Mouse (Mus musculus): ENCODE results near the gene Acsbg1. TPM values are rescaled to one million over a fixed set of nuclear protein-coding genes. Genes with fewer than 3 reads are reported as not detected.

Acsbg1 gene
- 1.1 and 2.7 TPM in 2 replicates for total RNA-seq (2012; rRNA removed)

DNA sequence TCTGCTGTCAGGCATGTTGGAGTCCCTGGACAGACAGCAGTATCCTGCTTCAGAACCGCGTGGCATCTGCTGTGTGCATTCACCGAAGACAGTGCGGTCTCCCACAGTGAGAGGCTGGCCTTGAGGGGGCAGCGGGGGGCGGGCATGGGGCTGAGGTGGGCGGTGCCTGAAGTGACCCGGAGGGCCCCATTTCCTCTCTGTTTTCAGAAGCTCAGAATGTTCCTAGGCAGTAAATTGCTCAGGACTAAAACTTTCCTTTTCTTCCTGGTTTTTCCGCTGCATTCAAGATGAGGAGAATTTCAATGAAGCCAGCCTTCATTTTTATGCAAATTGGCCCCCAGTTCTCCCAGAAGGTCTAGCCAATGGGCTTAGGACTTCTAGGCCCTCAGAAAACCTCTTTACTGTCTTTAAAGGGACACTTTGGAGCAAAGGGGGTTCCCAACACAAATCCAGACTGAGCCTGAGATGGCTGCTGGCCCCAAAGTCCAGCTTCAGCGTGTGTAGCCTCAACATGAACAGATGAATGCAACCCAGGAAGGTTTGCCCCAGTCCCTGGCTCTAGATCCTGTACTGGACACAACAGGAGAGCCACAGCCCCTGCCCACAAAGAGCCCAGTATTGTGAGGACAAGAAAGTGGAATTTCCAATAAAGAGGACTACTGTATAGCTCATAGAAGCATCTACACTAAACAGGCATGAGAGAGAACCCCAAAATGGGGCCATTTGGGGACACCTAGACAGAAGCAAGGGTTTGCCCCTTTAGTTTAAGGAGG lies at the start of gene Acsbg1:
Gene Acsbg1, minus strand, starts transcription at position 266 of the 773 bp plus-strand sequence.
- H3K9ac ChIP-seq (ENCODE audit: insufficient read depth, low read depth, low read length, poor library complexity, severe bottlenecking), result no peak within 1 kb of the TSS
- DNase-seq (ENCODE audit: low read depth, low spot score), result no peak
- no peak for TF ChIP-seq HCFC1 (IDR thresholded peaks at IDR 0.05; ENCODE audit: borderline replicate concordance, insufficient read depth, low read length)
- TF ChIP-seq ZC3H11A (IDR thresholded peaks at IDR 0.05; ENCODE audit: borderline replicate concordance, low read depth, low read length), result no peak
- no peak for TF ChIP-seq CHD2 (IDR thresholded peaks at IDR 0.05; ENCODE audit: low read depth, low read length)
- in situ Hi-C loops (cut with MboI; ENCODE audit: low sequenced_read_pairs in 2 of 2, unreplicated experiment in 2 of 2), result loop anchor here in 1 of 2 experiments (25.0 kb wide), 1 partner anchor 474 kb away; no protein-coding TSS in a partner anchor
- no peaks in the 10 kb centered on the region for H3K9me3 ChIP-seq (ENCODE audit: control insufficient read depth, insufficient read depth, low read depth, low read length)
- no peak within 1 kb of the TSS for H3K4me3 ChIP-seq (ENCODE audit: insufficient read depth in 1 of 2, low read depth in 1 of 2, low read length in 2 of 2, poor library complexity in 1 of 2, severe bottlenecking in 1 of 2)
- no peak within 1 kb of the TSS for H3K27ac ChIP-seq (ENCODE audit: insufficient read depth, low read depth, low read length, poor library complexity, severe bottlenecking)
- H3K4me1 ChIP-seq (ENCODE audit: control insufficient read depth in 2 of 2, insufficient read depth in 2 of 2, low read length in 2 of 2, poor library complexity in 1 of 2), result peaks cover 0 to 3% of the 10 kb centered on the region in 2 experiments; a peak in 2 of 4 replicates
- no peaks in the 10 kb centered on the region for H3K36me3 ChIP-seq (ENCODE audit: control insufficient read depth, insufficient read depth, low read length, poor library complexity, severe bottlenecking)

DNA sequence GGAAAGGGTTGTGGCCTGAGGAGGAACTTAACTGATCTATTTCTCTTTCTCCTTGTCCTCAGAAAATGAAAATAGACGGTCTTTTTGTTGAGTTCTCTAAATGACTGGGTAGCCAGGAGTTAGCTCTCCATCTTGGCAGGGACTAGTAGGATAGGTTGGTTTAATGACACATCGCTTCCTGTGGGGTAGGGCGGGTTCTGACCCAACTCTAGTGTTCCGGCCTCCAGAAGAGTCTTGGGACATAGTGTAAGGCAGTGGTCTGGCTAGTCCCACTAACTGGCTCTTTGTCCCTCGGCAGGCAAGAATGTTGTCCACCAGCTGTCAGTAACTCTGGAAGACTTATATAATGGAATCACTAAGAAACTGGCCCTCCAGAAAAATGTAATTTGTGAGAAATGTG lies 46.4 kb upstream of the Acsbg1 start:
- Histone ChIP-seq H3K4me1 (ENCODE audit: control insufficient read depth in 2 of 2, insufficient read depth in 2 of 2, low read length in 2 of 2, poor library complexity in 1 of 2) (no peaks in the 10 kb centered on the region), H3K27ac (ENCODE audit: insufficient read depth, low read depth, low read length, poor library complexity, severe bottlenecking) (no peak overlapping the region), H3K9me3 (ENCODE audit: control insufficient read depth, insufficient read depth, low read depth, low read length) (no peaks in the 10 kb centered on the region), H3K9ac (ENCODE audit: insufficient read depth, low read depth, low read length, poor library complexity, severe bottlenecking) (no peak overlapping the region), H3K4me3 (ENCODE audit: insufficient read depth in 1 of 2, low read depth in 1 of 2, low read length in 2 of 2, poor library complexity in 1 of 2, severe bottlenecking in 1 of 2) (no peak overlapping the region), H3K36me3 (ENCODE audit: control insufficient read depth, insufficient read depth, low read length, poor library complexity, severe bottlenecking) (no peaks in the 10 kb centered on the region)
- DNase-seq (ENCODE audit: low read depth, low spot score), result no peak
- in situ Hi-C loops (cut with MboI; ENCODE audit: low sequenced_read_pairs in 2 of 2, unreplicated experiment in 2 of 2), result no loop called here
- TF ChIP-seq ZNF384 (IDR thresholded peaks at IDR 0.05; ENCODE audit: low read depth, low read length) (no peak), HCFC1 (IDR thresholded peaks at IDR 0.05; ENCODE audit: borderline replicate concordance, insufficient read depth, low read length) (no peak), ZC3H11A (IDR thresholded peaks at IDR 0.05; ENCODE audit: borderline replicate concordance, low read depth, low read length) (no peak), CHD2 (IDR thresholded peaks at IDR 0.05; ENCODE audit: low read depth, low read length) (no peak), MAFK (IDR thresholded peaks at IDR 0.05; ENCODE audit: insufficient read depth, low read depth, low read length) (no peak)

DNA sequence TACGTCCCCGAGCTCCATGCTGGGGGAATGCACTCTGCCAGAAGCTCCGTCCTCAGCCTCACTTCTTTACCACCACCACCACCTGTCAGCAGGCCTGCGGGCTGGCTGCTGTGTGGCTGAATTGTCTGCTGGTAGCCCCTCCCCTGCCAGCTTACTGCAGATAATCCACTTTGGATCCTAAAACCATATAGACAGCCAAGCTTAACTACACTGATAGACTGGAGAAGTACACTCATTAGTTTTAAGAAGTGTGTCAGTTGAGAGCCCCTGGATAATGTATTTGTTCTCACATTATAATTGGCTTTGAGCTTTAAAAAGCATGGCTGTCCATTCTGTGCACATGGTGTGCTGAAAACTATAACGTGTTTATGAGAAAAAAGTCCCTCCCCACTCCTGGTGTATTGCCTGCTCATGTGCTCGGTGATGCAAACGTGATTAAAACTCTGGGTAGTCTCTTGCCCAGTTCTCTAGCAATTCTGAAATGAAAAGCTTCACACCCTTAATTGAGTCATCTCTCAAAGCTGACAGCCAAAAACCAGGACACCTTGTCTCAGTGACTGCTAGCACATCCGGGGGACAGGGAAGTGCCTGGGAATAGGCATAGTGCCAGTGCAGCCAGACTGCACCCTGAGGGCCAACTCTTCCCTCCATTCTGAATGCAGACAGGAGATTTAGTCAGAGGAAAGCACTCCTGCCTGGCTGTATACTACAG lies 45.8 kb upstream of the Acsbg1 start:
- no peak for DNase-seq (ENCODE audit: low read depth, low spot score)
- TF ChIP-seq ZC3H11A (IDR thresholded peaks at IDR 0.05; ENCODE audit: borderline replicate concordance, low read depth, low read length), result no peak
- TF ChIP-seq ZNF384 (IDR thresholded peaks at IDR 0.05; ENCODE audit: low read depth, low read length), result no peak
- TF ChIP-seq MAFK (IDR thresholded peaks at IDR 0.05; ENCODE audit: insufficient read depth, low read depth, low read length), result no peak
- no peak for TF ChIP-seq CHD2 (IDR thresholded peaks at IDR 0.05; ENCODE audit: low read depth, low read length)
- TF ChIP-seq HCFC1 (IDR thresholded peaks at IDR 0.05; ENCODE audit: borderline replicate concordance, insufficient read depth, low read length), result no peak
- Histone ChIP-seq H3K9ac (ENCODE audit: insufficient read depth, low read depth, low read length, poor library complexity, severe bottlenecking) (no peak overlapping the region), H3K36me3 (ENCODE audit: control insufficient read depth, insufficient read depth, low read length, poor library complexity, severe bottlenecking) (no peaks in the 10 kb centered on the region), H3K9me3 (ENCODE audit: control insufficient read depth, insufficient read depth, low read depth, low read length) (no peaks in the 10 kb centered on the region), H3K4me1 (ENCODE audit: control insufficient read depth in 2 of 2, insufficient read depth in 2 of 2, low read length in 2 of 2, poor library complexity in 1 of 2) (no peaks in the 10 kb centered on the region), H3K27ac (ENCODE audit: insufficient read depth, low read depth, low read length, poor library complexity, severe bottlenecking) (no peak overlapping the region), H3K4me3 (ENCODE audit: insufficient read depth in 1 of 2, low read depth in 1 of 2, low read length in 2 of 2, poor library complexity in 1 of 2, severe bottlenecking in 1 of 2) (no peak overlapping the region)
- in situ Hi-C loops (cut with MboI; ENCODE audit: low sequenced_read_pairs in 2 of 2, unreplicated experiment in 2 of 2), result no loop called here

DNA sequence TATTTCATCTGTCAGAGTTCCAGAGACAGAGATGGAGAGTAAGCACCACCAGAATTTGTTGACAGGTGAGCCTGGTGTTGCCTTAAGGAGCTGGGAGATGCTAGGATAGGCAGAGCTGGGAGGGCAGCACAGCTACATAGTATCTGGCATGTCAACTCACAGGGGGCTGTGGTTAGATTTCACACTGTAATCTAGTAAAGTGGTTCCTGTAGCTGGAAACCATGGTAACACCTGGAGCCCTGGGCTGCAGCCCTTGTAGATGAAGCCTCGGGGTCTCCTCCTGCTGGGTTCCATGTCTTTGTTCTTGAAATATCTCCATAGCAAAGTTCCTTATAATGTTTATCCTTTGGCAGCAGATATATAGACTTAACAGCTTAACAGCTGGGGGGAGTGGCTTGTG lies 43.9 kb upstream of the Acsbg1 start:
- Histone ChIP-seq H3K27ac (ENCODE audit: insufficient read depth, low read depth, low read length, poor library complexity, severe bottlenecking) (no peak overlapping the region), H3K9me3 (ENCODE audit: control insufficient read depth, insufficient read depth, low read depth, low read length) (no peaks in the 10 kb centered on the region), H3K9ac (ENCODE audit: insufficient read depth, low read depth, low read length, poor library complexity, severe bottlenecking) (no peak overlapping the region), H3K4me3 (ENCODE audit: insufficient read depth in 1 of 2, low read depth in 1 of 2, low read length in 2 of 2, poor library complexity in 1 of 2, severe bottlenecking in 1 of 2) (no peak overlapping the region), H3K4me1 (ENCODE audit: control insufficient read depth in 2 of 2, insufficient read depth in 2 of 2, low read length in 2 of 2, poor library complexity in 1 of 2) (no peaks in the 10 kb centered on the region), H3K36me3 (ENCODE audit: control insufficient read depth, insufficient read depth, low read length, poor library complexity, severe bottlenecking) (no peaks in the 10 kb centered on the region)
- TF ChIP-seq HCFC1 (IDR thresholded peaks at IDR 0.05; ENCODE audit: borderline replicate concordance, insufficient read depth, low read length) (no peak), MAFK (IDR thresholded peaks at IDR 0.05; ENCODE audit: insufficient read depth, low read depth, low read length) (no peak), ZNF384 (IDR thresholded peaks at IDR 0.05; ENCODE audit: low read depth, low read length) (no peak), ZC3H11A (IDR thresholded peaks at IDR 0.05; ENCODE audit: borderline replicate concordance, low read depth, low read length) (no peak), CHD2 (IDR thresholded peaks at IDR 0.05; ENCODE audit: low read depth, low read length) (no peak)
- in situ Hi-C loops (cut with MboI; ENCODE audit: low sequenced_read_pairs in 2 of 2, unreplicated experiment in 2 of 2), result no loop called here
- no peak for DNase-seq (ENCODE audit: low read depth, low spot score)

Measured in ES-E14 (cell line).